Mouse (Mus musculus) urinary bladder, postnatal 25 days (tissue): ENCODE results near the gene N4bp2l2.
A peak's percentile ranks its signal among the peaks of the same experiment; 100 is the strongest.

Experiments used
- DNase-seq: peaks from one replicate; pipeline ENCODE4 v3.0.0; 2022; ENCODE audit warnings: low spot score

Gene N4bp2l2

DNA sequence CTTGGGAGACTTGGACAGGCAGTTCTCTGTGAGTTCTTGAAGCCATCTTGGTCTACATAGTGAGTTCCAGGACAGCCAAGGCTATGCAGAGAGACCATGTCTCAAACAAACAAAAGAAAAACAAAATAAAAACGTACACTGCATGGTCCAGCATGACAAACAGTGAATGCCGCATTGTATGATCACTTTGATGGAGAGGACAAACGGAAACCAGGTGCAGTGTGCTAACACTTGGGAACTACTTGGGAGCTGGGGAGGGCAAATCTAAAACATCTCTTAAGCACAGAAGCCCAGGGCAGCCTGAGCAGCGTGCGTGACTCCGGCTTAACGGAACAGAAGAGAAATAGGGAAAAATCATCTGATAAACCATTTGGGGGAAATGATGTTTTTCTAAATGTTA is 68.9 kb downstream of the N4bp2l2 start, which contains the start of gene N4bp2l1:
N4bp2l1 (minus strand) TSS at position 101 of the 400 bp plus-strand sequence.
- DNase-seq: no peak

GRCm38 (mm10) chr5:150595366-150596016 is 70.5 kb downstream of the N4bp2l2 start:
- no peak for DNase-seq

GRCm38 (mm10) chr5:150594649-150595339 is 71.2 kb downstream of the N4bp2l2 start:
- DNase-seq: no peak

GRCm38 (mm10) chr5:150593756-150594648 is 72.0 kb downstream of the N4bp2l2 start:
- peak; percentile 40 for DNase-seq

GRCm38 (mm10) chr5:150592904-150593755 is 72.9 kb downstream of the N4bp2l2 start:
- peak; percentile 39 for DNase-seq

DNA sequence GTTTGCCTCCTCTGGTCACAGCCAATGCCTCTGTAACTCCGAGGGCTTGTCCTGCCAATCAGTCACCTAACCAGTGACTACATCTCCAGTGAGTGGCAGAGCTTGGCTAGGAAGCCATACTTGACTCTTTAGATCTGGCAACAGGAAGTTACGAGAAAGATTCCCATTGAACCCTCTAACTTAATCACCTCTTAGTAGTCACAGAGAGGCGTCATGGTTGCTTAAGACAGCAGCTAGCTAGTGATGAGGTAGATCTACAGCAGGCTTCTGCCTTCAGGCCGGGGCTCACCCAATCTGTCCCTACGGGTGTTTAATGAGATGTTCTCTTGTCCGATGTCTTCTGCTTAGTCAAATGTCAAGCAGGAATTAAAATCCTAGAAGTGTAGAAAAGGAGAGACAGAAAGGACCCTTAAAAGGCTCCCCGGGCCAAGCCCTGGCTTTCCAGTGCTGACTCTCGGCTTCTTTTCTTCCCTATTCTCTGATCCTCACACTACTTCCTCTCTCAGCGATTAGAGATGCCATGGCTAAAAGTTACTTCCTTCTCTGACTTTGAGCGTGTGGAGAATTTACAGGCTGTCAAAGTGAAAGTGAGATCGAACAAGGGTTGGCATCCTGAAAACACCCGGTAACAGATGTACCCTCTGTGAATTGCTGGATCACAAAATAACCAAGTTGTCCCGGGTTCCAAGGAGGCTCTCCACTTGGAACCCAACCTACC is 73.6 kb downstream of the N4bp2l2 start:
- no peak for DNase-seq

- no peak for DNase-seq
Observed at GRCm38 (mm10) chr5:150589945-150590344, 76.0 kb downstream of the N4bp2l2 start.

DNA sequence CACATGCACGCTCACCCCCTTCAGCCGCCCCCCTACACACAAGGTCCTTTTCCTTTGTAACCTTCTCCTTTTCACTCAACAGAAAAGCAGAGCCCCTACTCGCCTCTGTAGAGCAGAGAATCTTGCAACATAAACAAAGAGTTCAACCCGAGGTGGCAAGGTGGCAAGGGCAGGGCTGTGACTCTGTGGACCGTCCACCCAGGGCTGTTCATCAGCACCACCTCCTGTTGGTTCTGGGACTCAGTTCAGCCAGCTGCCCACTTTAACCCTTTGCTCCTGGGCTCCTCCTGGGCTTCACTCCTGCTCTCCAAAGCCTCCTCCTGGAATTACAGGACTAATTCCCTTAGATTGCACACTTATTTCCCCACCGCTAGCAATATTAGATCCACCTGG is 81.7 kb downstream of the N4bp2l2 start:
- no peak for DNase-seq

DNA sequence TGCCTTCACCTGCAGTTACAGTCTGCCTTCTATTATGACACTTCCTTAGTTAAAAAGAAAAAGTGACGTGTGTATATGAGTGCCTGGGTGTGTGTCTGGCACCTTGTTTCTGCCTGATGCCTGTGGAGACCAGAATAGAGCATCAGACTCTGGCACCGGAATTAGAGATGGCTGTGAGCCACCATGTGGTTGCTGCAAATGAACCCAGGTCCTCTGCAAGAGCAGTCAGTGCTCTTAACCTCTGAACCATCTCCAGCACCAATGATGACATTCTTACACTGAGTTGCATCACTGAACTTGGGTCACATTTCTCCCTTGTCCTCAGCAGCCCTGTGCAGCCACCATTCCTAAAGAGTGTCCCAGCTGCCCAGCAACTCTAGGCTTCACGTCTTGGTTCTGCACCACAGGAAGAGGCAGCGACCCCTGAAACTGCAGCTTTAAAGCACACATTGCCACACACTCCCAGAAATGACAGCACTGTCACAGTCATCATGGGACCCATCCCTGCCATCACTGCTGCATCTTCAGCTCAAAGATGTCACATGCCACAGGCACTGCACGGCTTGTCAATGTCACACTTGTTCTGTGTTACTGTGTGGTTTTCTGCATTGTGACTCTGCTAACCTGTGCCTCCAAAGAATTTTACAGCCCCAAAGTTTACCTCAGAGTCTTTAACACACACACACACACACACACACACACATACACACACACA is 82.2 kb downstream of the N4bp2l2 start:
- no peak for DNase-seq

DNA sequence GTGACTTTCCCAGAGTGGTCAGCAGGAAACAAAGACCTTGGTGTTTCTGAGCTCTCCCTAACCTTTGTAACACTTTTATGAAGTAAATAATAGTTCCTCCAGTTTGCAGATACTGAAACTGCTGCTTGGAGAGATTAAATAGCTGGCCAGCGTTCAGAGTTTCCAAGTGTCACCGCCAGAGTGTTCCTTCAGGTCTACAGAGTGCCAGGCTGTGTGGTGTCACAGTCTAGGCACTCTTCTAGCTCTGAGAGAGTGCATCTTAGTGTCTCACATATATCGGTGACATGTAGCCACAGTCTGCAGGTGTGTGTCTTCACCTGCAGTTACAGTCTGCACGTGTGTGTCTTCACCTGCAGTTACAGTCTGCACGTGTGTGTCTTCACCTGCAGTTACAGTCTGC is 82.8 kb downstream of the N4bp2l2 start:
- no peak for DNase-seq

DNA sequence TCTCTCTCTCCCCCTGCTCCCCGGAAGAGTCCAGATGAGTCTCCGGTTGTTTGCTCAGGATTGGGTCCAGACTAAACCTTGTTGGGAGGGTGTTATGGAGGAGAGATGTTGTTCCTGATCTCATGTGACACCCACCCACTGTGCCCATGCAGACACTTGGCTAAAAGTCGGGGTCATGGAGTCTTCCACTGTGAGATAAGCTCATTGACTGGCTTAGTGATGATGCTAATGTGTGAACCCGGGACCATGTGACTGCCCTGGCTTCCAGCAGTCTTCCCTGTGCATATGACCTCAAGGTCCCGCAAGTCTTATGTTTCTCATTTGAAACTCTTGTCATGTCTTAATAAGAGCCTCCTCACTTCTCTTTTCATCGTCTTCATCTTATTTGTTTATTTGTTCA is 84.8 kb downstream of the N4bp2l2 start:
- no peak for DNase-seq

GRCm38 (mm10) chr5:150578613-150579171 is 87.3 kb downstream of the N4bp2l2 start:
- peak; percentile 28 for DNase-seq

DNA sequence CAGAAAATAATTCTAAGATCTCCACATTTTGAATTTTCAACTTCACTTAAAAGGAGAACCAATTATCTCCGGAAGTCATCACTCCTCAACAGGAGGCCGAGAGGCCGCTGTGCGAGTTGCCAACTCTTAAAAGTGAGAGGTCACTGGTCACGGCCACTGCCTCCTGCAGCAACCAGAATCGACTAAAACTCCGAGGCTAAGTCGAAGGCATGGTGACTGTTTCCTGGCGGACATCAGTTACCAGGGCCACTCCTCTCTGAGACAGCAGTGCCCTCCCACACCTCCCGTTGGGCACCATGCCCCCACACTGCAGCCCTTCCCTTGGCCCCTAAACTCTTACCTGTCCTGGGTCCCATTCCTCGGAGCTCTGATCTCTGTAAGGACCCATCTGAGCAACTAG is 89.2 kb downstream of the N4bp2l2 start:
- DNase-seq: no peak

GRCm38 (mm10) chr5:150574885-150575284 is 91.1 kb downstream of the N4bp2l2 start:
- no peak for DNase-seq

DNA sequence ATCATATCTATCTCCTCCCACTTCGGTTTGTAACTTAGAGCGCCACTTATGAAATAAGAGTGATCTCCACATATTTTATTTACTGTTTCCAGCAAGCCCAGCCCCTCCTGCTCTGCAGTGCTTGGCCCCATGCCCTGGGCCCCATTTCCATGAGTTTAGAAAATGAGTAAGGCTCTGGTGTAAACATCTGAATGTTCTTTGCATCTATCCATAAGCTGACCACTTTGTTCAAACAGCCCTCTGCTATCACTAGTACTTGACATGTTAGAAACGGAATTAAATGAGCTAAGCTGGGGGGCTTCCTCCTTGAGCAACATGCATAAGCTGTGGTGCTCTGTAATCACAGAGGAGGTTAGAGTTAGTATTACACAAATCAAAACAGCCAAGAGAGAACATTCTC is 91.6 kb downstream of the N4bp2l2 start:
- DNase-seq: no peak

DNA sequence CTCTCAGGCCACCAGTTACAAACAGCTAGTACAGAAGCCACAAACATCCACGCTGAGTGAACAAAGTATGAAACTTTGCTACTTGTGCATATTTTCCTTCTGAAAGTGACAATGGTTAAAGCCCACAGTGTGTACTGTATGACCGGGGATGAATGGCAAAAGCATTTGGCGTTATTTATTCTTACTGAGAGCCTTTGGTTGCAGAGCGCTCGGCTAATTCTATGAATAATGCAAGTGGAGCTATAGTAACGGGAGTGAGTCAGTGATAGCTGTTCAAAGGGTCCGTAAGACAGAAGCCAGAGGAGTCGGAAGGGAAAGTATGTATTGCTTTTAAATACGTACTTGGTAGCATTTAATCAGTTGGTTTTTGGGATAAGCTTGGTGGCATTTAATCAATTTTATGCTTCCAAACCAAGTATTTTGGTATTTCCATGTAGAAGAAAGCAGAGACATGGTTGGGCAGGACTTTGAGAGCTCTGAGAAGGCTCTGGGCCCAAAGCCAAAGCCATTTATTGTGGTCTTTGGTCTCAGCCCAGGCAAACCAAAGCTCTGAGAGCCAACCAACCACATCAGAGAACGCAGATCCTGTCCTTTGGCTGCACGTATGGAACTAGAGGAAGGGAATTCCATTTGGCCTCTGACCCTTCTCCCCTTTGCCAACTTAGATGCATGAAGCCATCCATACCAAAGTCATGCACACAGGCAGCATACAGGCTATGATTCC is 95.3 kb downstream of the N4bp2l2 start:
- DNase-seq: no peak

- no peak for DNase-seq
Observed at GRCm38 (mm10) chr5:150566971-150567370, 99.0 kb downstream of the N4bp2l2 start.

GRCm38 (mm10) chr5:150566226-150566625 is 99.8 kb downstream of the N4bp2l2 start:
- no peak for DNase-seq

- DNase-seq: no peak
Observed at GRCm38 (mm10) chr5:150564426-150564825, 101.6 kb downstream of the N4bp2l2 start.
